Mouse (Mus musculus) C2C12 (cell line): ENCODE results near the gene Acd. TPM values are rescaled to one million over a fixed set of nuclear protein-coding genes. Genes with fewer than 3 reads are reported as not detected.

ENCODE experiments used
- H3K27me3 ChIP-seq: one replicate; pipeline ENCODE4 v1.6.1; 2011; ENCODE audit not compliant: control insufficient read depth, insufficient read depth, insufficient read length
- H3K36me3 ChIP-seq: one replicate; pipeline ENCODE4 v1.6.1; 2011; ENCODE audit not compliant: control insufficient read depth, insufficient read depth
- H3K4me3 ChIP-seq: one replicate; pipeline ENCODE4 v1.5.1; 2011; ENCODE audit warnings: mild to moderate bottlenecking, control low read depth; ENCODE audit not compliant: poor library complexity, insufficient read depth, severe bottlenecking
- H3K79me2 ChIP-seq: one replicate; pipeline ENCODE4 v1.6.1; 2011; ENCODE audit not compliant: control insufficient read depth, insufficient read depth
- H3K79me3 ChIP-seq: one replicate; pipeline ENCODE4 v1.6.1; 2011; ENCODE audit warnings: low read depth, control low read depth
- H3ac ChIP-seq: one replicate; pipeline ENCODE3; 2011; ENCODE audit warnings: low read depth; ENCODE audit not compliant: control insufficient read depth, insufficient read length
- CEBPB ChIP-seq: IDR thresholded peaks from one replicate; pipeline ENCODE4 v1.6.1; 2011; ENCODE audit warnings: low read depth, mild to moderate bottlenecking, control low read depth, moderate library complexity
- CTCF ChIP-seq: IDR thresholded peaks from one replicate; pipeline ENCODE4 v1.5.1; 2011; ENCODE audit not compliant: control insufficient read depth, insufficient read depth, insufficient read length
- FOSL1 ChIP-seq: IDR thresholded peaks from one replicate; pipeline ENCODE4 v1.8.0; 2011; ENCODE audit warnings: mild to moderate bottlenecking, low read length; ENCODE audit not compliant: poor library complexity, insufficient read depth, severe bottlenecking
- MAX ChIP-seq: IDR thresholded peaks from one replicate; pipeline ENCODE4 v1.6.1; 2011; ENCODE audit warnings: mild to moderate bottlenecking, control low read depth
- MYOD1 ChIP-seq: IDR thresholded peaks from one replicate; pipeline ENCODE4 v1.6.1; 2011; ENCODE audit warnings: low read depth; ENCODE audit not compliant: control insufficient read depth, insufficient read length
- MYOG ChIP-seq: IDR thresholded peaks from one replicate; pipeline ENCODE4 v1.6.1; 2011; ENCODE audit not compliant: control insufficient read depth, insufficient read length; ENCODE audit errors: extremely low read depth
- USF1 ChIP-seq: IDR thresholded peaks from one replicate; pipeline ENCODE4 v1.6.1; 2011; ENCODE audit warnings: low read depth, mild to moderate bottlenecking, control low read depth, moderate library complexity
- polyA plus RNA-seq: library from polyadenylated mRNA; unstranded; fragments of >200 nt; fragmentation: generic; extraction: Trizol; gene quantifications from one replicate; pipeline ENCODE4 v1.2.1, GENCODE M21; 2012; ENCODE audit warnings: missing spikeins

The Acd gene
- polyA plus RNA-seq, 1 experiment = 30.4 TPM

GRCm38 (mm10) chr8:105712286-105712685, 11.4 kb upstream of the Acd start:
- TF ChIP-seq FOSL1 = no peak
- no peak for TF ChIP-seq CEBPB
- no peak for TF ChIP-seq USF1
- TF ChIP-seq CTCF = no peak
- TF ChIP-seq MYOG = no peak
- TF ChIP-seq MAX = no peak
- TF ChIP-seq MYOD1 = no peak
- no peaks in the 10 kb centered on the region for H3K27me3 ChIP-seq

GRCm38 (mm10) chr8:105709317-105709716, 8.4 kb upstream of the Acd start:
- H3K27me3 ChIP-seq = no peaks in the 10 kb centered on the region
- peaks cover 1% of the 10 kb centered on the region for H3K79me3 ChIP-seq
- no peak overlapping the region for H3K4me3 ChIP-seq
- H3K36me3 ChIP-seq = no peaks in the 10 kb centered on the region
- TF ChIP-seq MYOD1 = no peak
- no peak for TF ChIP-seq MAX
- TF ChIP-seq CTCF = no peak
- no peak for TF ChIP-seq MYOG
- no peak for TF ChIP-seq USF1
- TF ChIP-seq FOSL1 = no peak
- no peak for TF ChIP-seq CEBPB
- H3K79me2 ChIP-seq = peaks cover 24% of the 10 kb centered on the region
- no peak overlapping the region for H3ac ChIP-seq

More at GRCm38 (mm10) chr8:105712286-105712685, 11.4 kb upstream of the Acd start:
- Histone ChIP-seq H3ac (no peak overlapping the region), H3K4me3 (no peak overlapping the region), H3K36me3 (no peaks in the 10 kb centered on the region), H3K79me2 (peaks cover 7% of the 10 kb centered on the region), H3K79me3 (peaks cover 1% of the 10 kb centered on the region)

- H3K79me3 ChIP-seq = peaks cover 1% of the 10 kb centered on the region
- H3K27me3 ChIP-seq = no peaks in the 10 kb centered on the region
- H3K4me3 ChIP-seq = no peak overlapping the region
- H3K79me2 ChIP-seq = peaks cover 24% of the 10 kb centered on the region
- no peak for TF ChIP-seq FOSL1
- TF ChIP-seq CEBPB = no peak
- TF ChIP-seq MYOD1 = no peak
- no peak for TF ChIP-seq CTCF
- no peak for TF ChIP-seq MYOG
- TF ChIP-seq MAX = no peak
- TF ChIP-seq USF1 = no peak
- no peak overlapping the region for H3ac ChIP-seq
- H3K36me3 ChIP-seq = no peaks in the 10 kb centered on the region
Observed at GRCm38 (mm10) chr8:105708675-105709074, 7.8 kb upstream of the Acd start.

- Histone ChIP-seq H3K79me3 (peaks cover 1% of the 10 kb centered on the region), H3K27me3 (no peaks in the 10 kb centered on the region), H3K36me3 (no peaks in the 10 kb centered on the region), H3K79me2 (peaks cover 24% of the 10 kb centered on the region), H3K4me3 (peak within 1 kb of the TSS; percentile 74), H3ac (peak within 1 kb of the TSS; percentile 78)
- TF ChIP-seq CEBPB (no peak), USF1 (peak; percentile 32)
Observed at GRCm38 (mm10) chr8:105707498-105708403, 6.8 kb upstream of the Acd start, which contains the start of the genes 4933405L10Rik and Enkd1. 4933405L10Rik (plus strand) TSS chr8:105707655. Enkd1 (minus strand) TSS chr8:105708210.

GRCm38 (mm10) chr8:105706426-105706825, 5.5 kb upstream of the Acd start:
- Histone ChIP-seq H3ac (no peak overlapping the region), H3K36me3 (no peaks in the 10 kb centered on the region), H3K4me3 (no peak overlapping the region), H3K79me3 (peaks cover 1% of the 10 kb centered on the region), H3K79me2 (peaks cover 24% of the 10 kb centered on the region), H3K27me3 (no peaks in the 10 kb centered on the region)
- TF ChIP-seq MYOD1 (no peak), MYOG (no peak), CTCF (no peak), USF1 (no peak), FOSL1 (no peak), MAX (no peak), CEBPB (no peak)

GRCm38 (mm10) chr8:105704955-105705354, 4.1 kb upstream of the Acd start:
- TF ChIP-seq USF1 (no peak), MYOD1 (no peak), CTCF (no peak), FOSL1 (no peak), MAX (no peak), CEBPB (no peak), MYOG (no peak)
- no peaks in the 10 kb centered on the region for H3K36me3 ChIP-seq
- no peak overlapping the region for H3ac ChIP-seq
- H3K4me3 ChIP-seq = no peak overlapping the region
- H3K79me2 ChIP-seq = peaks cover 30% of the 10 kb centered on the region
- H3K27me3 ChIP-seq = no peaks in the 10 kb centered on the region
- peaks cover 3% of the 10 kb centered on the region for H3K79me3 ChIP-seq
